ENCODE assay signal across 9 mouse cellular contexts in the genomic region with DNA sequence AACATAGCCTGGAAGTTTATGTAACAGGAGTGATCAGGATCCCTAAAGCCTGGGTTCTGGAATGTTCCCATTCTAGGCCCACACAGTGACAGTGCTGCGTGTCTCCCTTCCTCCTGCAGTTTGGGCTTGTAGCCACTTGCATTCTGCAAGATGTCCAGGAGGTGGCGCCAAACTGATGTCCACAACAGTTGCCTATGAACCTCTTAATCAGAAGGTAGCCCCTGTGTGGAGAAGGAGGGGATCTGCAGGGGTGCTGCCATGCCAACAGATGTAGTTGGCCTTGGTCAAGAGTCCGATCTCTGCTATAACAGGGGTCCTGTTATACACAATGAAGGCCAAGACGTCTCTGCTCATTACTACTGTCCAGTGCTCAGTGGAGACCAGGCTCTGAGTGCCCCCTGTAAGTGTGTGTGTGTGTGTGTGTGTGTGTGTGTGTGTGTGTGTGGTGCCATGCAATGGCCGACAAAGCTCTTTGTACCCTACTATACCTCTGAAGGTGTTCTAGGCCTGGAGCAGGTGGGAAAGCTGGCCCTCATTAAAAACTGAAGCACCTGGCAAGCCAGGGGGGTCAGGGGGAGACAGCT. TPM values are rescaled to one million over a fixed set of nuclear protein-coding genes. Genes with fewer than 3 reads are reported as not detected.
DNase-seq lines count a peak whose midpoint lies in the region; ATAC-seq and TF ChIP-seq lines count a peak whose summit lies in the region.
"Had no signal": no experiment of that assay in that cellular context is flagged by ENCODE, and none has a peak within 500 bp of the region (broad histone marks: within the 10 kb centered on the region; RNA-seq: fewer than 3 reads in every experiment).

No protein-coding gene starts in this region.

- 34% methylated on average over 5 of the region's 5 CpGs for WGBS in hindbrain, embryonic 12.5 days

- no peaks in the 10 kb centered on the region for H3K4me1 ChIP-seq in MEL (ENCODE audit: control insufficient read depth in 1 of 2, insufficient read depth in 2 of 2, low read length in 2 of 2)
- H3K4me1 ChIP-seq in hindbrain, embryonic 12.5 days: no peaks in the 10 kb centered on the region

- H3K36me3 ChIP-seq in MEL (ENCODE audit: control insufficient read depth in 1 of 2, insufficient read depth in 2 of 2, low read length in 2 of 2): no peaks in the 10 kb centered on the region
- no peaks in the 10 kb centered on the region for H3K36me3 ChIP-seq in hindbrain, embryonic 12.5 days

- no peak overlapping the region for H3K27ac ChIP-seq in MEL (ENCODE audit: control insufficient read depth, low read depth, low read length)
- no peak overlapping the region for H3K27ac ChIP-seq in hindbrain, embryonic 12.5 days
- H3K27ac ChIP-seq: macrophage had no signal

- no peak overlapping the region for H3K4me2 ChIP-seq in hindbrain, embryonic 12.5 days (replicated peaks)

- H3K9me3 ChIP-seq in MEL (replicated peaks; ENCODE audit: insufficient read depth, low read length): no peaks in the 10 kb centered on the region
- no peaks in the 10 kb centered on the region for H3K9me3 ChIP-seq in hindbrain, embryonic 12.5 days (replicated peaks)

- TF ChIP-seq CTCF in MEL (IDR thresholded peaks at IDR 0.05 in 2 of 3, conservative IDR thresholded peaks at IDR 0.05 in 1 of 3; ENCODE audit: control insufficient read depth in 1 of 3, insufficient read depth in 1 of 3, low read depth in 2 of 3, low read length in 3 of 3, poor library complexity in 1 of 3, severe bottlenecking in 1 of 3): peak; percentile 78 to 89 (median 80)

- no peak for TF ChIP-seq POLR2A in MEL (IDR thresholded peaks at IDR 0.05; ENCODE audit: control insufficient read depth in 1 of 2, insufficient read depth in 1 of 2, low read depth in 1 of 2, low read length in 2 of 2, poor library complexity in 1 of 2)

- TF ChIP-seq RAD21 in MEL (IDR thresholded peaks at IDR 0.05; ENCODE audit: low read depth, low read length): peak; percentile 42

- peak; percentile 58 for DNase-seq in MEL (ENCODE audit: low read depth, low spot score)
- DNase-seq in cerebellum, adult 11-12 months: peak; percentile 91
- peak; percentile 91 for DNase-seq in forelimb bud, embryonic 11.5 days (ENCODE audit: low read depth, low spot score)
- DNase-seq in layer of hippocampus, postnatal 14 days (ENCODE audit: low spot score in 2 of 2): peak; percentile 95 to 96
- peak; percentile 91 for DNase-seq in lung, postnatal 14 days
- DNase-seq in retina, embryonic 14.5 days (ENCODE audit: low spot score): peak; percentile 96
- peak; percentile 86 for DNase-seq in thymus, postnatal 25 days

- no peak overlapping the region for H3K9ac ChIP-seq in MEL (ENCODE audit: control insufficient read depth, low read depth, low read length, poor library complexity, severe bottlenecking)
- H3K9ac ChIP-seq in hindbrain, embryonic 12.5 days: no peak overlapping the region

- no peaks in the 10 kb centered on the region for H3K27me3 ChIP-seq in MEL (ENCODE audit: control insufficient read depth in 1 of 2, insufficient read depth in 2 of 2, low read length in 2 of 2)
- no peaks in the 10 kb centered on the region for H3K27me3 ChIP-seq in hindbrain, embryonic 12.5 days

- H3K4me3 ChIP-seq in MEL (ENCODE audit: control insufficient read depth in 1 of 2, insufficient read depth in 1 of 2, low read depth in 2 of 2, low read length in 2 of 2): no peak overlapping the region
- no peak overlapping the region for H3K4me3 ChIP-seq in hindbrain, embryonic 12.5 days

- peak; percentile 41 for ATAC-seq in hindbrain, embryonic 12.5 days (ENCODE audit: low FRiP score)

- TF ChIP-seq EP300 in MEL (IDR thresholded peaks at IDR 0.05; ENCODE audit: low read depth in 1 of 2, low read length in 2 of 2): no peak

- H3K79me2 ChIP-seq in MEL (ENCODE audit: control insufficient read depth, insufficient read depth, low read length, poor library complexity): no peaks in the 10 kb centered on the region

TF ChIP-seq in MEL, 35 proteins besides CTCF, POLR2A, EP300 and RAD21:
- TF ChIP-seq ZC3H11A (IDR thresholded peaks at IDR 0.05; ENCODE audit: low read depth, low read length): peak; percentile 17; the same call in 1 of the 2 replicates
- TF ChIP-seq CHD2 (IDR thresholded peaks at IDR 0.05; ENCODE audit: low read length): no peak
- TF ChIP-seq GABPA (IDR thresholded peaks at IDR 0.05; ENCODE audit: low read depth, low read length): no peak
- no peak for TF ChIP-seq MAFK (IDR thresholded peaks at IDR 0.05; ENCODE audit: borderline replicate concordance, low read depth, low read length)
- TF ChIP-seq TAL1 (IDR thresholded peaks at IDR 0.05; ENCODE audit: low read length): no peak
- TF ChIP-seq GATA1 (IDR thresholded peaks at IDR 0.05; ENCODE audit: low read depth, low read length): no peak
- peak; percentile 63 for TF ChIP-seq SMC3 (IDR thresholded peaks at IDR 0.05; ENCODE audit: low read depth, low read length)
- TF ChIP-seq HCFC1 (IDR thresholded peaks at IDR 0.05; ENCODE audit: low read depth, low read length): no peak
- TF ChIP-seq MYC (IDR thresholded peaks at IDR 0.05; ENCODE audit: low read depth, low read length): no peak
- TF ChIP-seq MAZ (IDR thresholded peaks at IDR 0.05; ENCODE audit: low read depth, low read length): no peak
- no peak for TF ChIP-seq NELFE (IDR thresholded peaks at IDR 0.05; ENCODE audit: low read depth, low read length)
- TF ChIP-seq NRF1 (IDR thresholded peaks at IDR 0.05; ENCODE audit: insufficient read depth, low read depth, low read length, poor library complexity, severe bottlenecking): no peak
- TF ChIP-seq MEF2A (IDR thresholded peaks at IDR 0.05; ENCODE audit: extremely low read depth, insufficient replicate concordance, low read depth, low read length, poor library complexity, severe bottlenecking): no peak
- TF ChIP-seq SIN3A (IDR thresholded peaks at IDR 0.05; ENCODE audit: low read length): no peak
- TF ChIP-seq USF2 (IDR thresholded peaks at IDR 0.05; ENCODE audit: borderline replicate concordance in 1 of 2, insufficient read depth in 1 of 2, low read depth in 1 of 2, low read length in 2 of 2): no peak
- TF ChIP-seq TBP (IDR thresholded peaks at IDR 0.05; ENCODE audit: low read depth, low read length): no peak
- TF ChIP-seq ELF1 (IDR thresholded peaks at IDR 0.05; ENCODE audit: low read depth, low read length): no peak

RNA-seq across cellular contexts. Expression of a gene that starts 24.5 kb away (rescaled TPM):
- total RNA-seq in MEL (2012; rRNA removed): not detected in 2 replicates
- not detected for polyA plus RNA-seq in MEL (2012; ENCODE audit: insufficient read depth in 1 of 2, insufficient read length in 2 of 2, low read depth in 1 of 2, low replicate concordance in 2 of 2, missing spikeins in 1 of 2)
- 25.3 and 30.2 TPM in 2 replicates for polyA plus RNA-seq in hindbrain, embryonic 12.5 days (2016; fragmentation: Nextera tagmentation; extraction: Ambion mirVana)
- total RNA-seq in layer of hippocampus, postnatal 14 days (2021): 100 to 1,000 TPM; 162 to 171 TPM
- polyA plus RNA-seq: macrophage had no signal

RNA-seq across cellular contexts. Expression of a gene that starts 42.3 kb away (rescaled TPM):
- not detected in 2 replicates for total RNA-seq in MEL (2012; rRNA removed)
- not detected for polyA plus RNA-seq in MEL (2012; ENCODE audit: insufficient read depth in 1 of 2, insufficient read length in 2 of 2, low read depth in 1 of 2, low replicate concordance in 2 of 2, missing spikeins in 1 of 2)
- polyA plus RNA-seq in hindbrain, embryonic 12.5 days (2016; fragmentation: Nextera tagmentation; extraction: Ambion mirVana): 1.6 and 2.3 TPM in 2 replicates
- total RNA-seq in layer of hippocampus, postnatal 14 days (2021): 100 to 1,000 TPM; 573 to 577 TPM

Comparison
In these comparisons a context has a peak if more than half of its experiments do, and no peak if none do; other contexts are left out.
1. RNA of a gene that starts 24.5 kb away (total RNA-seq): 162 to 171 TPM in layer of hippocampus, postnatal 14 days; not detected in MEL; every median in the first group is over 100 times any median in the second.
2. RNA of a gene that starts 42.3 kb away (total RNA-seq): 573 to 577 TPM in layer of hippocampus, postnatal 14 days; not detected in MEL; every median in the first group is over 100 times any median in the second.
3. Peak in every context shown above with its lines, with median percentiles within 50 percentile points of each other: DNase-seq.